Mouse (Mus musculus): ENCODE results near the gene Agap1.

DNA sequence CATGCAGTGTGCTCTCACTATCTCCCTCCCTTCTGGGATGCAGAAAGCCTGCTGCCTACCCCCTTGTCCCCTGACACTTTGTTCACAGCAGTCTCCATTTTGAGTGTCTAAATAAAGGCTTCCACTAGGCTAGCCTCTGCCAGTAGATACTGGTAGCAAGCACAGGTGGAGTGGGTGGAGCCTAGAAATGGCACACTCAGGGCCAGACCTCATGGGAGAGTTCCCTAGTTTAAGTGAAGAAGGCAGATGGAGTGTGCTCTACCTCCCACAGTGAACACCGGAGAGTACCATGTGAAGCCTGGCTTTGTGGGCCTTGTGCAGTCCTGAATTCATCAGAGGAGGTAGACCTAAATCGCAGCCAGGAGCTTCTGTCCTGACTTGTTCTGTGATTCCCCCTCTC, 46.3 kb downstream of the Agap1 start:
- no peak for TF ChIP-seq TCF12 (IDR thresholded peaks at IDR 0.05; ENCODE audit: low read depth, low read length)
- TF ChIP-seq POLR2A (IDR thresholded peaks at IDR 0.05; ENCODE audit: control insufficient read depth in 1 of 2, insufficient read depth in 1 of 2, low read depth in 1 of 2, low read length in 2 of 2, poor library complexity in 1 of 2), result no peak

Measured in MEL (cell line).